Mouse (Mus musculus): Measurements from ENCODE around the gene Rtn2.

Rtn2 gene

GRCm38 (mm10) chr7:19301461-19302263, 19.2 kb downstream of the Rtn2 start:
- DNase-seq (ENCODE audit: low spot score) = no peak

DNA sequence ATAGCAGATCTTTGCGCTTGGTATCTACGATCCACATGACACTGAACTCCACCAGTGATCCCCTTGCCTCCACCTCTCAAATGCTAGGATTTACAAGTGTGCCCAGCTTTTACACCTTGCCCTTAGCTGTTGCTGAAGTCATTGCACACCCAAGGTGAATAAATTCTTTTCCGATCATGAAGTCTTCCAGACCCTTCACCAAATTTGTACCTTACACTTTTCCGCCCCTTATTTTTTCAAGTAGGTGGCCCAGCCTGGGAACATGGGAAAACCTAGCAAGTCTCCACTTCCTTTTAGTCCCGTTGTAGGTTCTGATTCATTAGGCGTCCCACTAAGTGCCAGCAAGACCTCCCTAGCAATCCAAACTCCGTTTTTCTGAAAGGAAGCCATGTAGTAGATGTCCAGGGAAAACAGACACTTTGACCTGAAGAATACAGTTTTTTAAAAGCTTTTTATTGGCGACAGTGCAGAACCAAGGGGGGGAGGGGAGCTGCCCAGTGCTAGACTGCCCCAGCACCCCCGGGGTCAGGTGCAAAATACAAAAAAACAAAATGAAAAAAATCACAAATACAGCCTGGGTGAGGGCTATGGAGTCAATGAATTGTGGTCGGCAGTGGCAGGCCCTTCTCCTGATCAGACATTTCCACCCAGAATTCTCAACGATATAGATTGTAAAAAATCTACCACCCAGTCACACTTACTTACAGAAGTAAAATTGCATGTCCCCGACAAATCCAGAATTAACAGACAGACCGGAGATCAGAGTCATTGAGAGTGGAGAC, 20.0 kb downstream of the Rtn2 start:
- no peak for DNase-seq (ENCODE audit: low spot score)

- DNase-seq (ENCODE audit: low spot score) = no peak
Observed at GRCm38 (mm10) chr7:19303046-19303305, 20.6 kb downstream of the Rtn2 start.

- peak; percentile 79 for DNase-seq (ENCODE audit: low spot score)
Observed at GRCm38 (mm10) chr7:19303770-19304169, 21.3 kb downstream of the Rtn2 start.

GRCm38 (mm10) chr7:19304501-19305412, 22.3 kb downstream of the Rtn2 start:
- no peak for DNase-seq (ENCODE audit: low spot score)

DNA sequence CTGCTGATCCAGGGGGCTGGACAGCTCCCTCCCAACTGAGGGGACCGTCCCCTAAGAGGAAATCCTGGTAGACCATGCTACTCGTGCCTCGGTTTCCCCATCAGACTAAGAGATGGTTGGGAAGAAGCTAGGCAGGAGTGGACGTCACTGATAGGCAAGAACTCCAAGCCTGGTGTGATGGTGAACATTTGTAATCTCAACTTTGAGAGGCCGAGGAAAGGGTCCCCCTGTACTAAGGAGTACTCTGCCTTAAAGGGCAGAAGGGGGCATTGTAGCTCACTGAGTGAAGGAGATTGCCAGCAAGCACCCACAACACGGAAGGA, 22.9 kb downstream of the Rtn2 start:
- no peak for DNase-seq (ENCODE audit: low spot score)

DNA sequence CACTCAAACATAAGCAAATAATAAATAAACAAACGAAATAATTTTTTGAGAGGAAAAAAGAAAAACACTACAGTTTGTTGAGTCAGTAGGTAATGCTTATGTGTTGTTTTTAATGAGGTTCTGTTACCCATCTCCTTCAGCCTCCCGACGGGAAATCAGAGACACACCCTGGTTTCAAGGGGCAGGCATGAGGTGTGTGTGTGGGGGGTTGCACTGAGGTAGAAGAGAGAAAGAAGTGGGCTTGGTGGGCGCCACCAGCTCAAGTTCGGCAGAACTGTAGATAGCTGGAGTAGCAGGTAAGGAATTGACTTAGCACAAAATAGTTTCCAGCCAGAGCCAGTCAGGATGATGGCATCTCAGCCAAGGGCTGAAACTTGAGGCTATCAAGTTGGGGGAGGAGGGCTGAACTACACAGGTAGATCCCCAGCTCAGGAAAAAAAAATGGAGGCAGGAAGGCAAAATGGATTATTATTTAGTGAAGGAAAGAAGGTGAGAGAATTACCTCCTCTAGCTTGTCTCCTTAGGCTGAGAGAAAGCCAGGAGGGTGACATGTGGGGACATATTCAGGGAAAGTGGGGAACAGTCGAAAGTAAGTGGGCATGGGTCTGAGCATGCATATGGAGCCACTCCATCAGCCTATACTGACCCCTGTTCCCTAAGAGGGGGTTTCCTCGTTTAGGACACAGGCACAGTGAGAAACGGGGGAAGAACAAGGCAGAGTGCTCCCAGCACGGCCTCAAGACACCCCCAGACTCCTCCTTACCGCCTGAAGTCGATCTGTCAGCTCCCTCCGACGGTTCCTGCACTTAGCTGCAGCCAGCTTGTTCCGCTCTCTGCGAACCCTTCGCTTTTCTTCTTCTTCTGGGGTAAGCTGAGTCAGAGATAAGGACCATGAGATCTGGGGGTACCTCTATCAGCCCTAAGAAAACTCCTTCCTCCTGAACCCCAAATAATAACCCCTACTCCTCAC, 23.7 kb downstream of the Rtn2 start:
- no peak for DNase-seq (ENCODE audit: low spot score)

- no peak for DNase-seq (ENCODE audit: low spot score)
Observed at GRCm38 (mm10) chr7:19306819-19307738, 24.7 kb downstream of the Rtn2 start.

- DNase-seq (ENCODE audit: low spot score) = peak; percentile 86
Observed at GRCm38 (mm10) chr7:19307739-19308453, 25.5 kb downstream of the Rtn2 start.

GRCm38 (mm10) chr7:19308454-19309277, 26.2 kb downstream of the Rtn2 start:
- peak; percentile 97 for DNase-seq (ENCODE audit: low spot score)

GRCm38 (mm10) chr7:19309278-19309883, 27.0 kb downstream of the Rtn2 start:
- DNase-seq (ENCODE audit: low spot score) = no peak

- DNase-seq (ENCODE audit: low spot score) = peak; percentile 97
Observed at GRCm38 (mm10) chr7:19309884-19310641, 27.6 kb downstream of the Rtn2 start, which contains the start of gene Fosb. Gene Fosb (minus strand): TSS chr7:19310051.

- no peak for DNase-seq (ENCODE audit: low spot score)
Observed at GRCm38 (mm10) chr7:19311991-19312390, 29.6 kb downstream of the Rtn2 start.

- DNase-seq (ENCODE audit: low spot score) = no peak
Observed at GRCm38 (mm10) chr7:19314033-19314432, 31.6 kb downstream of the Rtn2 start.

DNA sequence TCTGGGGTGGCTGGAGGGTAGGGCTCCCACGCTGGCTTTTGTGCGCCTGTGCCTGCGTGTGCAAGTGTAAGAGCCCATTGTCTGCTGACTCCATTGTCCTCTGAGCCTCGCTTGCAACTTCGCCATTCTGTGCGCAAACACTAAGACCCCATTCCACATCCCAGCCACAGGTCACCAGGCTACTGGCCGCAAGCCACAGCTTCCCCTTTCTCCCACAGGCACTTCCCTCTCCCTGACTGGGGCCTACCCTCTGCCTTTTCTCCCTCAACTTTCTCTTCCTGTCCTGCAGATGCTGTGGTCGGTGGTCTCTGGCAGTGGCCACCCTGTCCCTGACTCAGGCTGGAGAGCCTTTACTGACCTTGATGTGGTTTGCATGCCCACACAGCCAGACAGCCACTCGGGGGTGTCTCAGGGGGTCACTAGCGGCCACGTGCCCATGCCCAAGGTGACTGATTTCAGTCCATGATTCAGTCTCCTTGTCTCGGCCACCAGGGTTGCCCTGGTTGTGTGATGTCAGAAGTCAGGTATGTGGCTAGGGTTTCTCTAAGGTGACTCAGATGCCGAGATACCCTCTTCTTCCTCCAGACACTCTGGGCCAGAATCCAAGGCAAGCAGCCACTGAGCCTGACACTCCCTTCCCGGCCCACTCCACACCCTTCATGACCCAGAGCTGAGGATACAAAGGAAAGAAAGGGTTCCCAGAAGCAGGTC, 34.2 kb downstream of the Rtn2 start:
- DNase-seq (ENCODE audit: low spot score) = peak; percentile 63

GRCm38 (mm10) chr7:19318201-19318600, 35.8 kb downstream of the Rtn2 start:
- DNase-seq (ENCODE audit: low spot score) = no peak

DNA sequence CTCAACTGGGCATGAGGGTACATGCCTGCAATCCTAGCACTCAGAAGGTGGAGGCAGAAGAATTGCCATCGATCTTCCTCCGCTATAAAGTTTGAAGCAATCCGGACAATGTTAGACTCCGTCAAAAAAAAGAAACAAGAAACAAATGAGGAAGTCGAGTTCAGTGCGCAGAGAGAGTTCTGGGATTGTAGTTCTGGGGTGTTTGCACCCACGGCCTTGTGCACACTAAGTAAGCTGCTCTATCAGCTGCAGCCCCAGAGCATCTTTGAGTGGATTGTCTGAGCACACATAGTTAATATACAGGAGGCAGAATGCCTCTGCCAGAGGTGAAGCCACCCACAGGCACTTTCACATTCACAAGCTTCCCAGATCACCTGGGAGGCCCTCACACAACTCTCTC, 36.3 kb downstream of the Rtn2 start:
- no peak for DNase-seq (ENCODE audit: low spot score)

Measured in lung, postnatal 25 days (tissue).